Mouse (Mus musculus) hindbrain, postnatal 0 days (tissue): ENCODE data around the gene Nudcd3. TPM values are rescaled to one million over a fixed set of nuclear protein-coding genes. Genes with fewer than 3 reads are reported as not detected.

Experiments
- ATAC-seq: fragments of 200-750 bp; cut with Nextera tagmentation; 2 replicates; pipeline ENCODE4 v1.8.0; 2017; ENCODE audit warnings: mild to moderate bottlenecking, moderate TSS enrichment, moderate library complexity
- DNase-seq: peaks from one replicate; pipeline ENCODE4 v3.0.0-alpha.2; 2015; ENCODE audit warnings: low spot score
- H3K27ac ChIP-seq: fragments of 300-500 bp; sonication (generic); 2 replicates; pipeline ENCODE4 v1.5.1; 2014; ENCODE audit warnings: mild to moderate bottlenecking
- H3K27me3 ChIP-seq: fragments of 300-500 bp; sonication (generic); 2 replicates; pipeline ENCODE4 v1.6.1; 2014; ENCODE audit warnings: low read length, mixed read lengths; ENCODE audit not compliant: insufficient read depth
- H3K36me3 ChIP-seq: fragments of 300-500 bp; sonication (generic); 2 replicates; pipeline ENCODE4 v1.6.1; 2014; ENCODE audit warnings: low read length, mixed read lengths; ENCODE audit not compliant: insufficient read depth
- H3K4me1 ChIP-seq: fragments of 300-500 bp; sonication (generic); 2 replicates; pipeline ENCODE4 v1.6.1; 2014; ENCODE audit warnings: antibody characterized with exemption, low read length, mixed read lengths; ENCODE audit not compliant: insufficient read depth
- H3K4me2 ChIP-seq: fragments of 300-500 bp; sonication (generic); 2 replicates; pipeline ENCODE4 v1.6.1; 2014; ENCODE audit warnings: low read depth, mild to moderate bottlenecking, low read length, moderate library complexity, mixed read lengths
- H3K4me3 ChIP-seq: fragments of 300-500 bp; sonication (generic); 2 replicates; pipeline ENCODE4 v1.5.1; 2014; ENCODE audit warnings: low read length
- H3K9ac ChIP-seq: fragments of 300-500 bp; sonication (generic); replicated peaks from 2 replicates; pipeline ENCODE4 v1.6.1; 2014; ENCODE audit warnings: mild to moderate bottlenecking, low read length, moderate library complexity, mixed read lengths
- H3K9me3 ChIP-seq: fragments of 300-500 bp; sonication (generic); 2 replicates; pipeline ENCODE4 v1.6.1; 2016; ENCODE audit warnings: low read length, mixed read lengths
- CTCF ChIP-seq: IDR thresholded peaks from 2 replicates; pipeline ENCODE4 v1.5.1; 2016; ENCODE audit warnings: antibody characterized with exemption, control low read depth, low read depth
- whole genome bisulfite sequencing: fragments of 180-500 bp; shearing (Covaris S2); extraction: QIAGEN DNeasy Blood & Tissue Kit; methylation state at CpG from one replicate; pipeline ENCODE4 v1.1.7; 2014; 5-methylcytosine and 5-hydroxymethylcytosine counted together
- polyA plus RNA-seq: library from polyadenylated mRNA; unstranded; fragments of >200 nt; fragmentation: Nextera tagmentation; extraction: Ambion mirVana; gene quantifications from 2 replicates; pipeline ENCODE4 v1.2.1, GENCODE M21; 2015
- total RNA-seq: library from RNA; depleted of rRNA; stranded (reverse); fragments of >200 nt; gene quantifications from 2 replicates; pipeline ENCODE4 v1.2.3, GENCODE M21; 2014; rRNA removed

Nudcd3 gene
- total RNA-seq (57.3 and 66.7 TPM in 2 replicates), polyA plus RNA-seq (63.0 and 63.6 TPM in 2 replicates)

GRCm38 (mm10) chr11:6200087-6200569 is at the start of gene Nudcd3:
TSS of gene Nudcd3 (minus strand) at chr11:6200415.
- ATAC-seq: peak; percentile 98
- Histone ChIP-seq H3K36me3 (no peaks in the 10 kb centered on the region), H3K27ac (peak within 1 kb of the TSS; percentile 93), H3K27me3 (no peaks in the 10 kb centered on the region), H3K9me3 (no peaks in the 10 kb centered on the region), H3K4me3 (peak within 1 kb of the TSS; percentile 92), H3K9ac (peak within 1 kb of the TSS; percentile 87), H3K4me2 (peak within 1 kb of the TSS; percentile 91), H3K4me1 (peaks cover 12% of the 10 kb centered on the region; the same call in 1 of the 2 replicates)
- DNase-seq: peak; percentile 94
- 0% methylated on average over 39 of the region's 39 CpGs for WGBS
- TF ChIP-seq CTCF: no peak; the same call in 1 of the 2 replicates

- 38% methylated on average over 19 of the region's 19 CpGs for WGBS
- no peak overlapping the region for H3K27ac ChIP-seq
- no peaks in the 10 kb centered on the region for H3K9me3 ChIP-seq
- ATAC-seq (no peak), DNase-seq (no peak)
- H3K4me2 ChIP-seq: no peak overlapping the region
- H3K4me3 ChIP-seq: no peak overlapping the region
- no peak overlapping the region for H3K9ac ChIP-seq
- no peaks in the 10 kb centered on the region for H3K36me3 ChIP-seq
- no peak for TF ChIP-seq CTCF
- H3K27me3 ChIP-seq: no peaks in the 10 kb centered on the region
- no peaks in the 10 kb centered on the region for H3K4me1 ChIP-seq
Measured at GRCm38 (mm10) chr11:6244707-6245106, 44.5 kb upstream of the Nudcd3 start.

GRCm38 (mm10) chr11:6233025-6233424 is 32.8 kb upstream of the Nudcd3 start:
- no peak for DNase-seq
- TF ChIP-seq CTCF: no peak
- Histone ChIP-seq H3K9me3 (no peaks in the 10 kb centered on the region; the same call in 1 of the 2 replicates), H3K4me2 (no peak overlapping the region), H3K27me3 (no peaks in the 10 kb centered on the region), H3K4me3 (no peak overlapping the region), H3K27ac (no peak overlapping the region), H3K36me3 (no peaks in the 10 kb centered on the region), H3K4me1 (no peaks in the 10 kb centered on the region), H3K9ac (no peak overlapping the region)
- ATAC-seq: no peak
- WGBS: 92% methylated on average over 4 of the region's 4 CpGs

DNA sequence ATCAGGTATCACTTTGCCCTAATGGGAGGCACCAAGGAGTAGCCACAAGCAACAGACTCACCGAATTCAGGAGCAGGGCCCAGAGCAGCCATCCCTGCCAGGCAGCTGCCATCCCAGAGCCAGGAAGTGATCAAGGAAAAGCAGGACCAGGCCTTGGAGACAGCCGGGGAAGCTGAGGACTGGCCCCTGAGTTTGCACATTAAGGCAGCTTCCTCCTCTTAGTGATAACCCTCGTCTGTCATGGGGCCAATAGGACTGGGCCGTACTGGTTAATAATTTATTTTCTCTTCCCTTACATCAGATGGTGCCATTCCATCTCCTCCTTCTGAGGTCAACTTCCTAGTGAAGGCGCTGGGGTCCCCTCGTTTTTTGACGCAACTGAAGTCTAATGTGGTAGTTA is 29.8 kb upstream of the Nudcd3 start, which contains the start of gene Npc1l1:
Npc1l1 (minus strand) TSS at position 132 of the 400 bp plus-strand sequence.
- WGBS: 83% methylated on average over 7 of the region's 7 CpGs
- no peaks in the 10 kb centered on the region for H3K27me3 ChIP-seq

DNA sequence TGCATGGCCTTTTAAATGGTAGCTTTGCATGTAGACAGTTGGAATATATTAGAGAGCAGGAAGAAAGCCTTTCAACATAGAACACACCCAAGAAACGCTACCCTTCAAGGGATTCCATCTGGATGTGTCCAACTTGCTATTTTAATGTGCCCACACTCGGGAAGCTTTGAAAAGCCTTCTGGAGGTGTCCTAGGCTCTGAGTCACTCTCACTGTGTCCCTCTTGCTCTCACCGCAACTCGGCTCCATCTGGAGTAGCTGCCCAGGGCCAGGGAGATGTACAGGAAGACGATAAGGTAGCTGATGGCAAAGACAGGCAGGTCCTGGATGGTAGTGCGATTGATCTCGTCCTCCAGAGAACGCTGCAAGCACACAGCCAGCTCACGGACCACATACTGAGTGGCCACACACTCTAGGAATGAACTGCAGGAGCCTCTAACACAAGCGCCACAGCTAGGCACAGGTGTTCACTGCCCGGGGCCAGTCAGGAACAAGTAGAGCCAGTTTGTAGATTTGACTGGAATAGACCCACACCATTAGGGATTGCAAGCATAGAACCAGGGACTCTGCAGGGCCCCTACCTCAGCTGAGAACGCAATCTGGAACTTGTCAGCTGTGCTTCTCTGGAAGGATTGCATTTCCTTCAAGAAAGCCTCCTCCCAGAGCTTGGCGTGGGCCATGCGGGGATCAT is 24.5 kb upstream of the Nudcd3 start:
- no peak for ATAC-seq
- no peak for TF ChIP-seq CTCF
- H3K9ac ChIP-seq: no peak overlapping the region
- WGBS: 79% methylated on average over 14 of the region's 14 CpGs
- no peaks in the 10 kb centered on the region for H3K4me1 ChIP-seq
- H3K4me2 ChIP-seq: no peak overlapping the region
- no peak overlapping the region for H3K4me3 ChIP-seq
- H3K36me3 ChIP-seq: no peaks in the 10 kb centered on the region
- H3K27me3 ChIP-seq: no peaks in the 10 kb centered on the region
- no peak for DNase-seq
- H3K27ac ChIP-seq: no peak overlapping the region
- H3K9me3 ChIP-seq: no peaks in the 10 kb centered on the region

More for the DNA sequence above, 29.8 kb upstream of the Nudcd3 start, which contains the start of gene Npc1l1:
- DNase-seq: no peak
- no peak for ATAC-seq
- H3K9ac ChIP-seq: no peak within 1 kb of the TSS
- H3K4me2 ChIP-seq: no peak within 1 kb of the TSS
- H3K27ac ChIP-seq: no peak within 1 kb of the TSS
- TF ChIP-seq CTCF: no peak
- H3K9me3 ChIP-seq: no peaks in the 10 kb centered on the region
- H3K4me1 ChIP-seq: no peaks in the 10 kb centered on the region
- no peak within 1 kb of the TSS for H3K4me3 ChIP-seq
- H3K36me3 ChIP-seq: no peaks in the 10 kb centered on the region

DNA sequence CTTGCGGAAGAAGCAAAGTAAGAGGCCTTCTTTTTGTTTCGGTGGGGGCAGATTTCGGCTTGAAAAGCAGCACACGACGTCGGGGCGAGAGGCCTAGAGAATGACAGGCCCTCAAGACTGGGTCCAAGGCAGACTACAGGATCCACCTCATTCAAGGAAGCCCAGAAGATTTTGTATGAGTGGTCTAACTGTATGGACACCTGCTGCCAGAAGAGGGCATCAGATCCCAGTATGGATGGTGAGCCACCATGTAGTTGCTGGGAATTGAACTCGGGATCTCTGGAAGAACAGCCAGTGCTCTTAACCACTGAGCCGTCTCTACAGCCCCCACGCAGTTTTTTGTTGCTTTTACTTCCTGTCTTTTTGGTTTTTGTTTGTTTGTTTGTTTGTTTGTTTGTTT is 22.0 kb upstream of the Nudcd3 start:
- Histone ChIP-seq H3K27me3 (no peaks in the 10 kb centered on the region), H3K4me1 (no peaks in the 10 kb centered on the region), H3K4me2 (no peak overlapping the region), H3K9ac (no peak overlapping the region), H3K4me3 (no peak overlapping the region), H3K27ac (no peak overlapping the region), H3K9me3 (no peaks in the 10 kb centered on the region), H3K36me3 (no peaks in the 10 kb centered on the region)
- TF ChIP-seq CTCF: no peak
- ATAC-seq (no peak), DNase-seq (no peak)
- 91% methylated on average over 10 of the region's 10 CpGs for WGBS

DNA sequence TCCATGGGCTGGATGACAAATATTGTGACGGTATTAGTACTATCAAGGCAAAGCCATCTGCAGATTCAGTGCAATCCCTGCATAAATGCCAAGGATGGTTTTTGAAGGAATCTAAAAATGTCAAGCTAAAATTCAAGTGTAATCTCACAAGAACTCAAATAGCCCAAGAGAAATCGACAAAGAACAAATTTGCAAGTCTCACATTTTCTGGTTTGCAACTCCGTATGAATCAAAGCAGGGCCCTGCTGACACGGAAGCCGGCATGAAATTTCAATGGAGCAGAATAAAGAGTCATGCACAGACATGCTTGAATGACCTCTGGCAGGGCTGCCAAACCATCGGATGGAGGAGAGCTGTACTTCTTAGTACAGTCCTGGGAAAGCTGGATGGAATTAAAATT is 19.8 kb upstream of the Nudcd3 start:
- peak; percentile 9 for DNase-seq
- no peak for TF ChIP-seq CTCF
- H3K4me1 ChIP-seq: no peaks in the 10 kb centered on the region
- no peaks in the 10 kb centered on the region for H3K27me3 ChIP-seq
- H3K4me2 ChIP-seq: no peak overlapping the region
- 58% methylated on average over 6 of the region's 6 CpGs for WGBS
- no peak overlapping the region for H3K27ac ChIP-seq
- no peak overlapping the region for H3K9ac ChIP-seq
- H3K36me3 ChIP-seq: no peaks in the 10 kb centered on the region
- no peak overlapping the region for H3K4me3 ChIP-seq
- no peaks in the 10 kb centered on the region for H3K9me3 ChIP-seq
- ATAC-seq: no peak
